Mouse (Mus musculus) myocyte (in vitro differentiated cells): ENCODE measurements around the gene Slc25a36. TPM values are rescaled to one million over a fixed set of nuclear protein-coding genes. Genes with fewer than 3 reads are reported as not detected.

Source experiments
- H3K27me3 ChIP-seq: one replicate; pipeline ENCODE4 v1.6.1; 2011; ENCODE audit not compliant: control insufficient read depth, insufficient read depth, insufficient read length
- H3K36me3 ChIP-seq: one replicate; pipeline ENCODE4 v1.6.1; 2011; ENCODE audit not compliant: control insufficient read depth, insufficient read depth
- H3K4me2 ChIP-seq: one replicate; pipeline ENCODE4 v1.6.1; 2011; ENCODE audit warnings: low read depth, control low read depth
- H3K4me3 ChIP-seq: one replicate; pipeline ENCODE4 v1.5.1; 2011; ENCODE audit warnings: mild to moderate bottlenecking, control low read depth, moderate library complexity
- H3K79me2 ChIP-seq: one replicate; pipeline ENCODE4 v1.6.1; 2011; ENCODE audit not compliant: control insufficient read depth, insufficient read depth
- H3ac ChIP-seq: one replicate; pipeline ENCODE4 v1.6.1; 2011; ENCODE audit not compliant: control insufficient read depth, insufficient read length
- CEBPB ChIP-seq: IDR thresholded peaks from 2 replicates; pipeline ENCODE4 v1.6.1; 2011; ENCODE audit warnings: mild to moderate bottlenecking, moderate library complexity; ENCODE audit not compliant: poor library complexity, insufficient read depth, severe bottlenecking
- E2F4 ChIP-seq: IDR thresholded peaks from one replicate; pipeline ENCODE4 v1.6.1; 2011; ENCODE audit warnings: mild to moderate bottlenecking, control low read depth, moderate library complexity; ENCODE audit not compliant: insufficient read depth
- MAX ChIP-seq: IDR thresholded peaks from one replicate; pipeline ENCODE4 v1.6.1; 2011; ENCODE audit warnings: low read depth, mild to moderate bottlenecking, control low read depth
- MYOD1 ChIP-seq, 3 experiments: IDR thresholded peaks; one replicate each; pipeline ENCODE4 v1.6.1; 2011; ENCODE audit warnings: control low read depth in 2 of 3, low read depth in 2 of 3, mild to moderate bottlenecking in 2 of 3, moderate library complexity in 1 of 3; ENCODE audit not compliant: insufficient read length in 2 of 3, control insufficient read depth in 1 of 3
- MYOG ChIP-seq, 3 experiments: IDR thresholded peaks; one replicate each; pipeline ENCODE4 v1.6.1; 2011; ENCODE audit warnings: control low read depth in 2 of 3, low read depth in 2 of 3, mild to moderate bottlenecking in 2 of 3; ENCODE audit not compliant: insufficient read length in 2 of 3, control insufficient read depth in 1 of 3, insufficient read depth in 1 of 3
- POLR2A ChIP-seq: IDR thresholded peaks from one replicate; pipeline ENCODE4 v1.6.1; 2011; ENCODE audit warnings: low read depth, mild to moderate bottlenecking, control low read depth, moderate library complexity; ENCODE audit not compliant: insufficient read length
- POLR2AphosphoS2 ChIP-seq: IDR thresholded peaks from one replicate; pipeline ENCODE4 v1.6.1; 2011; ENCODE audit warnings: low read depth, control low read depth; ENCODE audit not compliant: insufficient read length
- REST ChIP-seq: IDR thresholded peaks from one replicate; pipeline ENCODE4 v1.6.1; 2011; ENCODE audit warnings: mild to moderate bottlenecking, control low read depth, moderate library complexity; ENCODE audit not compliant: insufficient read depth, insufficient read length
- SRF ChIP-seq: IDR thresholded peaks from one replicate; pipeline ENCODE4 v1.6.1; 2011; ENCODE audit warnings: low read depth; ENCODE audit not compliant: control insufficient read depth, insufficient read length
- TCF12 ChIP-seq: IDR thresholded peaks from one replicate; pipeline ENCODE4 v1.6.1; 2011; ENCODE audit warnings: mild to moderate bottlenecking, control low read depth; ENCODE audit not compliant: poor library complexity, insufficient read depth, severe bottlenecking
- TCF3 ChIP-seq: IDR thresholded peaks from one replicate; pipeline ENCODE4 v1.6.1; 2011; ENCODE audit warnings: low read depth, control low read depth; ENCODE audit not compliant: insufficient read length
- USF1 ChIP-seq: IDR thresholded peaks from one replicate; pipeline ENCODE4 v1.6.1; 2011; ENCODE audit warnings: low read depth, mild to moderate bottlenecking, control low read depth, moderate library complexity
- polyA plus RNA-seq: library from polyadenylated mRNA; unstranded; fragments of >200 nt; fragmentation: generic; extraction: Trizol; gene quantifications from one replicate; pipeline ENCODE4 v1.2.1, GENCODE M21; 2012; ENCODE audit warnings: missing spikeins

Gene Slc25a36
- polyA plus RNA-seq, 1 experiment: 6.5 TPM

- no peaks in the 10 kb centered on the region for H3K79me2 ChIP-seq
- no peaks in the 10 kb centered on the region for H3K36me3 ChIP-seq
- H3K4me3 ChIP-seq: no peak overlapping the region
- H3K4me2 ChIP-seq: no peak overlapping the region
- TF ChIP-seq MYOD1 (IDR thresholded peaks at IDR 0.05; ENCODE audit: control insufficient read depth in 1 of 3, insufficient read length in 2 of 3, low read depth in 2 of 3) (no peak), MAX (no peak), USF1 (no peak), E2F4 (no peak), CEBPB (no peak), MYOG (IDR thresholded peaks at IDR 0.05; ENCODE audit: control insufficient read depth in 1 of 3, insufficient read depth in 1 of 3, insufficient read length in 2 of 3, low read depth in 2 of 3) (no peak), SRF (no peak), TCF12 (no peak), TCF3 (no peak), REST (no peak), POLR2A (no peak), POLR2AphosphoS2 (no peak)
- H3ac ChIP-seq: no peak overlapping the region
- H3K27me3 ChIP-seq: peaks cover 22% of the 10 kb centered on the region
These were observed 26.7 kb upstream of the Slc25a36 start for GRCm38 (mm10) chr9:97137678-97138077.

DNA sequence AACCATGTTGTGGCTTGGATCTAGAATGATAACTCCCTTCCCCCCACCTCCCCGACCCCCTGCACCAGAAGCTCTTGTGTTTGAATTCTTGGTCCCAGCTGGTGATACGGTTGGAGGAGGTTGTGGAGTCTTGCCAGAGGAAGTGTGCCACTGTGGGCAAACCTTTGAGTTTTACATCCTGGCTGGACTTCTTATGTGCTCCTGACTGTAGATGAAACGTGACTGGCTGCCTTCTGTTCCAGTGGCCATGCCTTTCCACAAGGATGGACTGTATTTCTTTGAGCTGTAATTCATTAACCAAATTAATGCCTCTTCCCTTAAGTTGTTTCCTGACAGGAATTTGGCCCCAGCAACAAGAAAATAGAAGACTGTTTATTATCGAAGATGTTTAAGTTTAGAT lies 26.2 kb upstream of the Slc25a36 start:
- Histone ChIP-seq H3K79me2 (no peaks in the 10 kb centered on the region), H3K4me2 (no peak overlapping the region), H3K4me3 (no peak overlapping the region), H3ac (no peak overlapping the region), H3K36me3 (no peaks in the 10 kb centered on the region), H3K27me3 (peaks cover 21% of the 10 kb centered on the region)
- TF ChIP-seq MYOG (IDR thresholded peaks at IDR 0.05; ENCODE audit: control insufficient read depth in 1 of 3, insufficient read depth in 1 of 3, insufficient read length in 2 of 3, low read depth in 2 of 3): no peak

DNA sequence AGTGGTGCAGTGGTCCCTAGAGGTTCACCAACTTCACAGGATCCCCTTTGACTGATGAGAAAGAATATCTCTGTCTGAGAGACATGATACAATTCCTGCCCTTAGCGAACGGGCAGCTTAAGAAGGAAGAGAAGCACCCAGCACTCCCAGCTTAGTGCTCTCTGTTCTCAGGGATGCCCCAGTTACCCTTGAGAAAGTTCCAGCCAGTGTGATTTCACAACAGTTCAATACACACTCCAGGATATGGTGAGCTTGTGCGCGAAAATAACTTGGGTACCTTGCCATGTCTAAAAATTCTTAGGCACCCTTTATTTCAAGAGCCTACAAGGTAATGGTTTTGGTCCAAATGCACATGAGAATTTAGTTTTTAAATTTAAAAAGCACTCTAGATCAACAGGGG lies 24.9 kb upstream of the Slc25a36 start:
- Histone ChIP-seq H3K4me3 (no peak overlapping the region), H3K79me2 (no peaks in the 10 kb centered on the region), H3ac (no peak overlapping the region), H3K27me3 (peaks cover 18% of the 10 kb centered on the region), H3K4me2 (no peak overlapping the region), H3K36me3 (no peaks in the 10 kb centered on the region)
- TF ChIP-seq MYOD1 (IDR thresholded peaks at IDR 0.05; ENCODE audit: control insufficient read depth in 1 of 3, insufficient read length in 2 of 3, low read depth in 2 of 3) (no peak), POLR2A (no peak), CEBPB (no peak), REST (no peak), MAX (no peak), POLR2AphosphoS2 (no peak), E2F4 (no peak), TCF12 (no peak), SRF (no peak), USF1 (no peak), MYOG (IDR thresholded peaks at IDR 0.05; ENCODE audit: control insufficient read depth in 1 of 3, insufficient read depth in 1 of 3, insufficient read length in 2 of 3, low read depth in 2 of 3) (no peak), TCF3 (no peak)

GRCm38 (mm10) chr9:97133178-97133577 lies 22.2 kb upstream of the Slc25a36 start:
- H3K4me2 ChIP-seq: no peak overlapping the region
- no peaks in the 10 kb centered on the region for H3K36me3 ChIP-seq
- no peak overlapping the region for H3ac ChIP-seq
- no peaks in the 10 kb centered on the region for H3K79me2 ChIP-seq
- H3K27me3 ChIP-seq: peaks cover 16% of the 10 kb centered on the region
- H3K4me3 ChIP-seq: no peak overlapping the region
- TF ChIP-seq POLR2AphosphoS2 (no peak), TCF3 (no peak), POLR2A (no peak), TCF12 (no peak), REST (no peak)

DNA sequence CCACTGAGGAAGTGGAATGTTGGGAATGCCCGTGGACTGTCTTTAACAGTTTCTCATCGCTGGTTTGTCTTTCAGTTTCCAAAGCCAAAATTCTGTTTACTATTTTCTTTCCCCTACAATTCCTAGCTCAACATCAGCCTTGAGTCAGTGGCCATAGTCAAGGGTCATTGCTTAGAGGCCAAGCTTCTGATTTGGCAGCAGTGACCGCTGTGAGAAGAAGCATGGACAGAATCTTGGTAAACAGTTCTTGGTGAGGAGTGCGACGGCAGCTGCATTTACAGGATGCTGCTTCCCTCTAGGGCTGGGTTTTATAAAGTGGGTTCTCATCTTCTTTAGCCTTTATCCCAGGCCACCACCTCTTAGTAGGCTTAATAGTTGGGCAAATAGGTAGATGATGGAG lies 19.0 kb upstream of the Slc25a36 start:
- H3ac ChIP-seq: no peak overlapping the region
- peaks cover 16% of the 10 kb centered on the region for H3K27me3 ChIP-seq
- H3K79me2 ChIP-seq: no peaks in the 10 kb centered on the region
- H3K36me3 ChIP-seq: no peaks in the 10 kb centered on the region
- no peak for TF ChIP-seq SRF
- TF ChIP-seq MYOD1 (IDR thresholded peaks at IDR 0.05; ENCODE audit: control insufficient read depth in 1 of 3, insufficient read length in 2 of 3, low read depth in 2 of 3): no peak
- no peak for TF ChIP-seq USF1
- TF ChIP-seq MYOG (IDR thresholded peaks at IDR 0.05; ENCODE audit: control insufficient read depth in 1 of 3, insufficient read depth in 1 of 3, insufficient read length in 2 of 3, low read depth in 2 of 3): no peak
- TF ChIP-seq POLR2A: no peak
- no peak for TF ChIP-seq REST
- TF ChIP-seq MAX: no peak
- TF ChIP-seq E2F4: no peak
- no peak for TF ChIP-seq CEBPB
- TF ChIP-seq TCF3: no peak
- TF ChIP-seq POLR2AphosphoS2: no peak
- no peak for TF ChIP-seq TCF12
- no peak overlapping the region for H3K4me2 ChIP-seq
- H3K4me3 ChIP-seq: no peak overlapping the region
